Mouse (Mus musculus) cerebellum, adult (tissue): ENCODE measurements at regions not wholly inside any gene's neighbourhood (a gene's known extent, or its start where the extent isn't known, plus 50 kb on each side); places are given as distances from the start of the nearest gene placed in this dataset.

Source experiments
- ATAC-seq: cut with Nextera tagmentation; 2 replicates; pipeline ENCODE4 v1.9.2; 2017; ENCODE audit warnings: mild to moderate bottlenecking, moderate library complexity, mixed read lengths; ENCODE audit not compliant: insufficient number of reproducible peaks, low FRiP score, low TSS enrichment

DNA sequence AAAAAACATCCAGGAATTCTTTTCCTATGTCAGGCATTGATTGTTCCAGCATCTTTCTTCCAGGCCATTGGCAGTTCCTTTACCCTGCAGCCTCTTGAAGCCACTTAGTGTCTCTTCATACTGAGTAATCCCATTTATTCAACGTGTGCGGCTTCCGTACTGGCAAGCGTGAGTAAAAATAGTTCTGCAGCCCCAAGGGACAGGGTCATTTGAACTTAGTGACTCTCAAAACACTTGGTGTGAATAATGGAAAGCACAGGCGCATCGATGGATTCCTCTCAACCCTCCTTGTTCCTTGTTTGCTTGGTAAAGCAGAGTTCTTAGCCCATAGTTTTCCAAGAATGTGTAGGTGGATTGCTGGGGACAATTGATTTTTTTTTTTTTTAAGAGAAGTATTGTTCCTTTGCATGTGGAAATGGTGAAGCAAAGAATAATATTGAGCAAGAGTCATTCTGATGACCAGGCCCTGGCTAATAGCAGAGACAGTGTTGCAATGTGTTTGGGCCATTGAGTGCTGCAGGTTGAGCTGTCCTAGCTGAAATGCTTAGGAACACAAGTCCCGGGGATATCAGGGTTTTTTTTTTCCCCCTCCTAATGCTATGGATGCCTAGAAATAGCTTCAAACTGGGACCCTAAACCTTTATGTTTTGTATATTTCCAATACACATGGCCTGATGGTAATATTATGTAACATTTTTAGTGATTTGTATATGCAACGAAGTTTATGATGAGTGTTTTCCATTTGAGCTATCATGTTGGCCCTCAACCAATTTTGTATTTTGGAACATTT, 1294.1 kb upstream of the A1bg start:
- no peak for ATAC-seq

DNA sequence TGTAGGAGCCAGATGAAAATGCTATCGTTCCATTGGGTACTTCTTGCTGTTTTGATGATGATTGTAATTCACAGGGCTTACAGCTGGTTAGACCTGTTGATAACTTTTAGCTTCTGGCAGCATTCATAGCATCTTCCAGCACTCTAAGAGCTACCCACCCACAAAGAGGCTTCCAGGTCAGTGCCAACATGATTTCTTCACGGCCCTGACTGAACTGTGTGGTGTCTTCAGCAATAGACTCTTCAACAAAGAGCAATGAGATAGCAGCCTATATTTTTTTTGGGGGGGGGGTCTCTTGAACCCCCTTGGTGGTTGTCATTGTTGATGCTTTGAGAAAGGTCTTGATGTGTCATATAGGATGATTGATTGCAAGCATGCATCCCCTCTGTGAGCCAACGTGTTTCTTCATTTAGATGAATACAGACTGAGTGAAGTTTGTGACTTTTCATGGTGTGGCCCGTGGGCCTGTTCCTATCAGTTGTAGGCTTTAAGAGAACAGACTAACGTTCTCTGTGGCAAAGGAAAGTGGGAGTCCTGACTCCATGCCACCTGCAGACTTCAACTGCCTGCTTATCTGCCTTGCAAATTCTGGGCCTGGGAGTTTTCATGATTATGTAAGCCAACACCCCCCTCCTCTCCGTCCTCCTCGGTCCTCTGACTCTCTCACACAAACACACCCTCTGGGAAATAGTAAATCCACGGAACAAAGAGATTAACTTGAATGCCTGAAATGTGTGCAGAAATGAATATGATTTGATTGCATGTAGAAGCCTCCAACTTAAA, 1293.0 kb upstream of the A1bg start:
- no peak for ATAC-seq

DNA sequence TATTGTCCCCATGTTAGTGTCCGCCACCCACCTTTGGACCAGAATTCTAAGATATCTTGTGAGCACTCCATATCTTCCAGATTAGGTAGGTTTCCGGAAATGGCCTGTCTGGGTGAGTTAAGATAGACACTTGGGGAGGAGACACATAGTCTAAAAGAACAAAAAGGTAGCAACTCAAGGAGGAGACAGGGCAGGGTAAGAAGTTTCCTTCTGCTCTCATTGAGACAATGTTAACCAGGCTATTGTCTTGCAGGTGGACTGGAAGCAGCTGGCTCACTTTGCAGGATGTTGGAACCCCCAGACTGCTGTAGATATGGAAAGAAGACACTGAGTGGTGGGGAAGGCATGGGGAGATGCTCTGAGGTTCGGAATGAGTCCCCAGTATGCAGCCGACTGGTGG, 1291.5 kb upstream of the A1bg start:
- no peak for ATAC-seq

DNA sequence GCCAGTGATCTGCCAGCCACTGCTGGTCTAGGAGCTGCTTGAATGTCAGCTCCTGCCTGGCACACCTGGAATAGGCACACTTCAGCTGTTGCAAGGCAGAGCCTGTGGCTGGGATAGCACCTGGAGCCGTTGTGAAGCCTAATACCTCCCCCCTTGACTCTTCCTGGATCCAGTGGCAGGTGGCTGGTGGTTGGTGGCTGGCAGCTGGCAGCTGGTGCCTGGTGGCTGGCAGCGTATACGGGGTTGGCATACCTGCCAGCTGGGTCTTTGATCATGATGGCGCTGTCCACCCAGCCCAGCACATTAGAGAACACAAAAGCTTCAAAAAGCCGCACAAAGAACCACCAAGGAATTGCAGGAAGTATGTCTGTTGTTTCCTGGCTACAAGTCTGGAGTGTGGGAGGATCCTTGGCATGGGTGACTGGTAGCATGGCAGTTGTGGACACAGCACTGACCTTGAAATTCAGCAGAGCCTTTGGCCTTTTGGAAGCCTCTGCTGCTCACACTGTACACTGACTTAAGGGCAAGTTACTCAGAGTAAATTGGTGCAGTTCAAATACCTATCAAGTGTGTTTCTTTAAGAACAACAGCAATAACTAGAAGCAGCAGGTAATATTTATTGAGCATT, 1289.6 kb upstream of the A1bg start:
- ATAC-seq, result no peak

DNA sequence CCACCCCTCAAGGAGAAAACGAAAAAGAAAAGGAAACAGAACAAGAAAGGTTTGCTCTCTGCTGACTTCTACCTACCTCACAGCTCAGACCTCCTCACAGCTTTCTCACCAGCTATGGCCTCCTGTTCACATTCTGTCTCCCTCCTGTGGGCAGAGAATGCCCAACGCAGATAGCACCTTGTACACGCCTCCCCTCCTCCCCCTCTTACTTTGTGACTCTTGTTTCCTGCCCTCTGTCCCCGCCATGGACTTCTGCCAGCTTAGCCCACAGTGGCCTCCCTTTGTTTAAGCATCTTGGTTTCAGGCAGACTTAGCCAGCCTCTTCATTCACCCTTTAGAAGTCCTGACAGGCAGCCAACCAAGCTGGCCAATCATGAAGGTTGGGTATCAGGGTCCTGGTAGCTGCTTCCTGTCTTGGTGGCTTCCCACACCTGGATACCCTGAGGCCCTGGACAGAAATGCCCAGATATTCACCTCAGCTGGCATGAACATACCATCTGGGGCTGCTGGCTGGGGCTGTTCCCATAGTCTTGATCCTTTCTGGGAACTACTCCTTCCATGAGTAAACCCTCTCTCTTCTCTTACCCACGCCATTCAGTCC, 1287.2 kb upstream of the A1bg start:
- no peak for ATAC-seq

DNA sequence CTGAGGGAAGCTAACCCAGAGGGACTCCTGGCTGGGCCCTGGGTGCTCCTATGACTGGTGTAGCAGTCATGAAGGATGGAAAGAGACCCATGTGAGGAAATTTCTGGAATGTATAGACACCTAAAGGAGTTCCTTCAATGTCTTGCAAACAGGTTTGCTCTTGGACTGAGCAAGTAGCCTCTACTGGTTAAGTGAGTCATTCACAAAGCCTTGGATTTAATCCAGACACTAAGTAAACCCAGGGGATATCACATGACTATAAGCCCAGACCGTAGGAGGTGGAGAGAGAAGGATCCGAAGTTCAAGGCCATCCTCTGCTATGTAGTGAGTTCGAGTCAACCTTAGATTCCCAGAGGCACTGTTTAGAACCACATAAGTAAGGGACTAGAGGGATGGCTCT, 1286.5 kb upstream of the A1bg start:
- no peak for ATAC-seq

DNA sequence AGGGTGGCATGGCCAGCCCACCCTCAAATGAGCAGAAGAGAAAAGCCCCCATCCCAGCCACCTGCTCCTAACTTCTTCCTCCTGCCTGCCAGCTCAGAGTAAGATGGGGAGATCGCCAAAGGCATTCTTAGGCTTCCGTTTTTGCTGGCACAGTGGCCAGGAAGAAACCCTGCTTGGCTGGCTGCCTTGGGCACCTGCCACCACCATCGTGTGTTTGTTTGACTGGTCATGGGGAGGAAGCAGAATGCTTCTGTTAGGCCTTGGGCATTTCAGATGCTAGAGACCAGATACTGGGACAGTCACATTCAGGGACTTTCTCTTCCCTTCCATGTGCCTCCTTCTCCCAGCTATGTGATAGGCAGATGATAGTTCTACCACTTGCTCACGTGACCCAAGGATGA, 1283.7 kb upstream of the A1bg start:
- ATAC-seq, result peak; percentile 58; the same call in 1 of the 2 replicates

DNA sequence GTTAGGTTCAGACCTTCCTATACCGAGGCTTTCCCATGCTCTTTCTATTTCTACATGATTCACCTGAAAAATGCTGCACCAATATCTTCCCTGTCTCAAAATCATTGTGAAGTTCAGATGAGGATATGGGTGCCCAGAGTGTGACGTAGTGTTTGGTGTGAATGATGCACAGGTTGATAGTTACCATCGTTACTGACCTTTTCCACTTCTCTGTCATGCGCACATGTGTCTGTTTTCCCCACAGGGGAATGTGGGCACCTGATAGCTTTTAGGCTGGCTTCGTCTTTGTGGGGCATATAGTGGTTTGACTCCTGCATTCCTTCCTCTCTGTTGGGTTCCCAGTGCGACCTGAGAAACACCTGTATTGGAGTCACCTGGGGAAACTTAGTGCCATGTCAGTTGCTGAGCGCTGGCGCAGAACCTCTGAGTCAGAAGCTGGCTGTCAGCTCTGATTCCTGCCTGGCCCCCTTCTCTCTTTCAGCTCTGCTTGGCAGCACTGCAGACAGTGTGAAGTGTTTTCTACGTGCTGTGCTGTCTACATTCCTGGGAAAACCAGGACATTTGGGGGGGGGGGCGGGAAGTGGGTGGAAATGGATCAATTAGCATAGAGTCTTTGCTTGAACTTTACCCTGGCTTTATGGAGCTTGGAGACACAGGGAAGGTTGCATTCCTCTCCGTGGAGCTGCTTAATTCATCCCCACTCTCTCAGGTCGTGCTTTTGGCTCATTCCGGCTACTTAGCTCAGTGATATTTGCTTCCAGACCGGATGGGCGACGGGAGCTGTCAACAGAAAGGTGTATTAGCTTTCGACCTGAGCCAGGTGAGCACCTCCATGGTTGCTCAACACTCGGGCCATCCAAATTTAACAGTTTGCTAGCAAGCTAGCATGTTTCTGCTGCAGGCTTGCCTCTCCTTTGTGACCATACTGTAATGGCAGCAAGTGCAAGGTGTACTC, 1281.4 kb upstream of the A1bg start:
- no peak for ATAC-seq

DNA sequence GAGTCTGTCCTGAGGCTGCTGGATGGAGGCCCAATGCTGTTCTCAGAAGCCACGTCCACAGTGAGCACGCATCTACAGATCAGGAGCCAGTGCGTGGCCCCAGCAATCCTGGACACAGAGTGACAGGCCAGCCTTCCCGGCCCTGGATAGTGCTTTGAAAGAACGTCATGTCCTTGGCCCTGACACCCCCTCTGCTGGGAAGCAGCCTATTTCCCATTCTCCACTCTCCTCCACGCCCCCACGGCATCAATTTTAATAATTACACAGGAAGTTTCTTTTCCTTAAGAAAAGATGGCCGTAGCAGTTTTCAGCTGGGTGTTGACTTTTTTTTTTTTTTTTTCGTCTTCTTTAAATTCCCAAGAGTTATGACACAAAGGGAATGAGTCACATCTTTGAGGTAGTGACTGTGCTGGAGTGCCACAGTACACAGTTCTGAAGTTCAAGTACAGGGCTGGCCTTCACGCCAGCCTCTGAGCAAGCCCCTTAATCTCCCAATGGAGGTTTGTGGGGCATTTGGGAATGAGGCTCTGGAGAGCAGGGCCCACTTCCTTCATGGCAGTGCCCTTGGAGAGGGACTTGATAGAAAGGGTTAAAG, 1280.1 kb upstream of the A1bg start:
- no peak for ATAC-seq

DNA sequence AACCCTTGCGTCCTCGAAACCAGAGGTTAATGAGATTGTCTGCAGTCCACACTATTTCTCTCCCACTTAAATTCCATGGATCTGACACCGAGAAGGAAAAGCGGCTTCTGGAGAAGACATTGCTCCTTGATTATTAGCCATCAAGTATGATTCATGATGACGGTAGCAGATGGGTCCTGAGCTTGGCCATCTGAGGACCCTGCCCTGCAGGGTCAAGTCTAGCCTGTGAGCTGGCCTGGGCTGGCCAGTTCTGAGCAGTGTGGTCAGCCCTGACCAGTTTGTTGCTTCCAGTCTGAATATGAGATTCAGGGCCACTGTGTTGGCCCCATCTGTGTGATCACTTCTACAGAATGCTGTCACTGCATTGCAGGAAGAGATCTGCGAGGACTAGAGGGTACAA, 1275.9 kb upstream of the A1bg start:
- no peak for ATAC-seq

DNA sequence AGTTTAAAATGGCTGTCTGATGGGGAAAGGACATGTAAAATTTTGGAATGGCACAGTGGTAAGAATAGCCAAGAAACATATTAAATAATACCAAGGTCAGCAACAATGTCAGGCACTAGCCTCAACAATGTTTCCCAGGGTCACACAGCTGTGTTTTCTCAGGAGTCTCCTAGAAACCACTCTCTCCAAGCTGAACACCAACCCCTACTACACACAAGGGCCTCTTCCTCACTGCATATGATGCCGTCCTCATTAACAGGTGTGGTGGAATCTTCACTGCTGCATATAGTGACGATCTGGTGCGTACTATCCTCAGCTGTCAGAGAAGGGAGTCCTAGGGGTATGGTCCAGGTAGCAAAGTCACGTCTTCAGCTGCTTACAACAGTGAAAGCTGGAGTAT, 1275.4 kb upstream of the A1bg start:
- ATAC-seq, result no peak

DNA sequence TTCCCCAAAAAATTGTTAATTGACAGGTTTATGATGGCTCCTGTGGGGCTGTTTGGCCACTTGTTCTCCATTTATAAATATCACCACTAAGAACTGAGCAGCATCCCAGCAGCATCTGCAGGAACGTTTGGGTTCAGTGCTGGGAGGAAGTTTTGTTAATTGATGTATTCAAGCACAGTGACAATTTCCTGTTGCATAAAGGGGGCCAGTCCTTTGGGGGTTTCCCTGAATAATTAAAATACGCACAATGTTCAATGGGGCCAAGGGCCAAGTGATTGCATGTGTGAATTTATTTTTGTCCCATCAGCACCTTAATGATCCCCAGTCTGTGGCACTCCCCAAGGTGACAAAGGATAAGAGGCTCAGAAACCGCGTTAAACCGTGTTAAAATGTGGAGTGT, 1272.6 kb upstream of the A1bg start:
- ATAC-seq, result no peak

DNA sequence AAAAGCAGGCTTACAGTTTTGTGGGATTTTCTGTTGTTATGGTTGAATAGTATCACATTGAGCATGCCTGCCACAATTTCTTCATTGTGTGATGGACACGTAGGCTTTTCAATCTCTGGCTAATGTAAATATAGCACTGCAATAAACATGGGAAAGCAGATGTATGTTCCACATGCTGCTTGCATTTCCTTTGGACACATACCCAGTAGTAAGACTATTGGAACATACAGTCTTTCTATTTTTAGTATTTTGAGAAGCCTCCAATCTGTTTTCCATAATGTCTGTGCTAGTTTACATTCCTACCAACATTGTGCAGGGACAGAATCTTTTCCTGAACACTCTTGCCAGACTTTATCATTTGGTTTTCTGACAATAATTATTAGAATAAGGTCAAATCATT, 1269.9 kb upstream of the A1bg start:
- no peak for ATAC-seq

DNA sequence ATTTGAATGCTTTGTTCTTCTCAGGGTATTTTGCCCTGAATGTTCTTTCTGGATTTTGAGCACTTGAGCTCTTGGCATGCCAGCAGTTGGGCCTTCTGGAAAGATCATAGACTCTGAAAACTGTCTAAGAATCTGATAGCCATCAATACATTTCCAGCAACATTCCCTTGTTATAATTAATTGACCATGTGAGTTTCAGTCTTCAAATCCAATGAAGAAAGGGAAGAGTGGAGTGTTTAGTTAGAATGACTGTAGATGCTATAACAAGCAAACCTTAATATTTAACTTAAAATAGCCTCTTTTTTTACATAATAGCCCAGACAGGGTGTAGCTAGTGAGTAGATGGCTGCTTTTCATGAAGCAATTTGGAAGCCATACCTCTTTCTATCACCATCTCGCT, 1268.8 kb upstream of the A1bg start:
- ATAC-seq, result no peak

DNA sequence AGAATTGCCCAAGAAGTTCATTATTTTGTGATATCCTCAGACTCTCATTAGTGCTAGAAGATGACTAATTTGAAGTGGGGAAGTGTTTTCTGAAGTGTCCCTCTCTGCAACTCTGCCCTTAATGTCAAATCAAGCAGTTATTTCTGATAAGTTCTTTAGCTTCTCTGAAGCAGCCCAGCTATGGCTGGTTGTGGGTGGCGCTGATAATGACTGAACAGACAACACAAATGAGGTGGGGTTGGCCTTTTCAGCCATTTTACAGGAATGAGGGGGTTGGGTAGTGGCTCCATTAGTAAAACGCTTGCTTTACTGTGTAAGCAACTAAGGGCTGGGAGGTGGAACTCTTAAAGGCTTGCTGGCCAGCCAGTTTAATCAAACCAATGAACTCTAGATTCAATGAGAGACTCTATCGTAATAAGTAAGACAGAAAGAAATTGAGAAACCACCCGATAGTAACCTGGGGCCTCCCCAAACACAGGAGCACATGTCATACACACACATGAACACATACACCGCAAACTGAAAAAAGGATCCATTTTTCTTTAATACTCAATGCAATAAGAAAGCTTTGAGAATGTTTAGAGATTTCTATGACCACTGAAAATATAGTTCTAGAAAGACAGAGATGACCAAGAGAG, 1268.3 kb upstream of the A1bg start:
- ATAC-seq, result no peak

DNA sequence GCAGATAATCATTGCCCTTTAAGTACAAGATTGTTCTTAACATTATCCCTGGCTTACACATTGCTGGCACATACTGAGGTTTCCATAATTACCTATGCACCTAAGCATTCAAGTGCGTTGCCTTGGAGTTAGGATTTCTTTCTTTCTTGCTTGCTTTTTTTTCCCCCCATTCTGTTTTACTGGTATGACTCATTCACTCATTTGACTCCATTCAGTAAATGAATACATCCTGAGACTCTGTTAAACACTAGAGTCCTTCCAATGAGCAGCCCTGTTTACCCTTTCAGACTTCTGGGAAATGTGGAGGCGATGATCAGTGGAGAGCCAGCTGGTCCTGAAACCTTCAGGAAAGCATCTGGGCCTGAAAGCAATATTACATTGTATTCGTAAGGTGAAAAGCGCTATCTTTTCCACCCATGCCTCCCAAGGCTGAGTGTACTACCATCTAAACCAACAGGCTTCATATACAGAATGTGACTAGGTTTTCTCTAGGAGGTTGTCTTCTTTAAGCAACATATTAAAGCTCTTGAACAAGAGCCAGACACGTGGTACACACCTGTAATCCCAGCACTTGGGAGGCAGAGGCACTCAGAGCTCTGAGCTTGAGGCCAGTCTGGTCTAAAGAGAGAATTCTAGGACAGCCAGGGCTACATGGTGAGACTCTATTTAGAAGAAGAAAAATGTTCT, 1267.6 kb upstream of the A1bg start:
- no peak for ATAC-seq

DNA sequence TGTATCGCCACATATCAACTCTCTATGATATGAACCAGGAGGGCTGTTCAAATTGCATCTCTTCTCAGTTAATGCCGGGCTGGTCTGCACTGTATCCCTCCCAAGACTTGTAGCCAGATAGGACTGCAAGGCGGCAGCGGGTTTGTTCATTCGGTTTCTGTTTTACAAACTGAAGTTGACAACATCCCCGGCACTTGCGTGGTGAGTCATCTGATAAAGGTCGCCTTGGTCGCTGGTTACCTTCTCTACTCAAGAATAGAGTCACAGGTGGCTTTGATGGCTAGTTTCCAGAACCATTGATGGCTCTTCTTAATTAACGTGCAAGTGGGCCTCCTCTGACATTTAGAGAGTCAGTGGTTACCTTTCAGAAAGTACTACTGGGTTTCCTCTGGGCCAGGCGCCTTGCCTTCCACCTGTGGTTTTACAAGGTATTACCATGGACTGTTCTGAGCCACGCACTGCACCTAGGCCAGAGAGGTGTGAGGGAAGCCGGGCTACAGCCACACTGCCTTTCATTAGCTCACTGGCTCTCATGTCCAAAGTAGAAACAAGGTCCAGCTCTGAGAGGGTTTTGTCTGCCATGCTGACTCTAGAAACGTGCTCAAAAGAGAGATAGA, 1266.9 kb upstream of the A1bg start:
- ATAC-seq, result no peak

DNA sequence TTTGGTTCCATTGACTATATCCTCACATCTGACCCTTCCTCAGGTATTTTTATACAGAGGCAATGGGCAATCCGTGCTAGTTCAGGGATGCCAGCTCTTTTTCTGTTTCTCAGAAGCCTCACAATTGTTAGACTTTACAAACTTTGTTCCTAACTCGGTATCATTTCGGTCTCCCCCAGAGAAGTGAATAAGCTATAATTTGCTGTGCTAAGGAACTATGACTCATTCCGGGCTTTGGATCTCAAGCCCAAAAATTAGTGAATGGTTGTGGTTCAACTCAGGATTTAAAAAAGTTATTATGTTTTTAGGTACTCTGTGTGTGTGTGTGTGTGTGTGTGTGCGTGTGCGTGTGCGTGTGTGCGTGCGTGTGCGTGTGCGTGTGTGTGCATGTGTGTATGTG, 1263.7 kb upstream of the A1bg start:
- ATAC-seq, result no peak
